Mouse (Mus musculus) ES-E14 (cell line): ENCODE data around the gene Ebi3. TPM values are rescaled to one million over a fixed set of nuclear protein-coding genes. Genes with fewer than 3 reads are reported as not detected.

ENCODE experiments used
- DNase-seq: peaks from one replicate; pipeline ENCODE4 v3.0.0-alpha.2; 2013; ENCODE audit warnings: low read depth, low spot score
- H3K27ac ChIP-seq: 2 replicates; pipeline ENCODE4 v1.5.1; 2012; ENCODE audit warnings: low read depth, mild to moderate bottlenecking, low read length, moderate library complexity, mixed read lengths; ENCODE audit not compliant: poor library complexity, insufficient read depth, severe bottlenecking
- H3K36me3 ChIP-seq: 2 replicates; pipeline ENCODE4 v1.6.1; 2012; ENCODE audit warnings: mild to moderate bottlenecking, low read length, moderate library complexity, mixed read lengths; ENCODE audit not compliant: control insufficient read depth, poor library complexity, insufficient read depth, severe bottlenecking
- H3K4me1 ChIP-seq, 2 experiments: fragments of 150-350 bp in 1 of 2; sonication (generic) in 1 of 2; 2 replicates each; pipeline ENCODE4 v1.6.1; 2012; ENCODE audit warnings: low read length in 2 of 2, mild to moderate bottlenecking in 1 of 2, mixed read lengths in 1 of 2; ENCODE audit not compliant: control insufficient read depth in 2 of 2, insufficient read depth in 2 of 2, poor library complexity in 1 of 2
- H3K4me3 ChIP-seq, 2 experiments: fragments of 150-350 bp in 1 of 2; sonication (generic) in 1 of 2; 2 replicates each; pipeline ENCODE4 v1.5.1; 2012; ENCODE audit warnings: low read length in 2 of 2, low read depth in 1 of 2, mild to moderate bottlenecking in 1 of 2, mixed read lengths in 1 of 2; ENCODE audit not compliant: insufficient read depth in 1 of 2, poor library complexity in 1 of 2, severe bottlenecking in 1 of 2
- H3K9ac ChIP-seq: 2 replicates; pipeline ENCODE4 v1.6.1; 2012; ENCODE audit warnings: low read depth, mild to moderate bottlenecking, low read length, mixed read lengths; ENCODE audit not compliant: poor library complexity, insufficient read depth, severe bottlenecking
- H3K9me3 ChIP-seq: fragments of 150-350 bp; sonication (generic); 2 replicates; pipeline ENCODE4 v1.6.1; 2012; ENCODE audit warnings: low read depth, mild to moderate bottlenecking, low read length; ENCODE audit not compliant: control insufficient read depth, insufficient read depth
- CHD2 ChIP-seq: IDR thresholded peaks from 2 replicates; pipeline ENCODE4 v1.6.1; 2014; ENCODE audit warnings: mild to moderate bottlenecking, low read depth, low read length, inconsistent platforms
- HCFC1 ChIP-seq: IDR thresholded peaks from 2 replicates; pipeline ENCODE4 v1.6.1; 2012; ENCODE audit warnings: low read length, inconsistent platforms, borderline replicate concordance; ENCODE audit not compliant: insufficient read depth
- MAFK ChIP-seq: IDR thresholded peaks from 2 replicates; pipeline ENCODE4 v1.6.1; 2014; ENCODE audit warnings: mild to moderate bottlenecking, low read depth, low read length, inconsistent platforms; ENCODE audit not compliant: insufficient read depth
- ZC3H11A ChIP-seq: IDR thresholded peaks from 2 replicates; pipeline ENCODE4 v1.6.1; 2012; ENCODE audit warnings: low read depth, mild to moderate bottlenecking, inconsistent platforms, low read length, borderline replicate concordance
- ZNF384 ChIP-seq: IDR thresholded peaks from 2 replicates; pipeline ENCODE4 v1.6.1; 2012; ENCODE audit warnings: low read depth, low read length, inconsistent platforms
- in situ Hi-C, 2 experiments: fragments of 600-800 bp; cut with MboI; formaldehyde crosslinking; loops; one replicate each; pipeline ENCODE4 v1.15.1; 2025; ENCODE audit warnings: low sequenced_read_pairs in 2 of 2, inconsistent platforms in 1 of 2; ENCODE audit not compliant: unreplicated experiment in 2 of 2
- total RNA-seq: library from RNA; depleted of rRNA; stranded (reverse); fragments of 300-350 nt; gene quantifications from 2 replicates; pipeline ENCODE4 v1.2.3, GENCODE M21; 2012; rRNA removed

The Ebi3 gene
- 0.49 and 0.74 TPM in 2 replicates for total RNA-seq

- in situ Hi-C loops: no loop called here
- H3K4me1 ChIP-seq: peaks cover 9 to 37% of the 10 kb centered on the region in 2 experiments
- H3K9ac ChIP-seq: no peak within 1 kb of the TSS
- H3K4me3 ChIP-seq: no peak within 1 kb of the TSS
- TF ChIP-seq MAFK: no peak
- no peaks in the 10 kb centered on the region for H3K36me3 ChIP-seq
- DNase-seq: no peak
- H3K27ac ChIP-seq: peak within 1 kb of the TSS; percentile 7; the same call in 1 of the 2 replicates
- no peaks in the 10 kb centered on the region for H3K9me3 ChIP-seq
Observed at GRCm38 (mm10) chr17:55952447-55953027, at the start of gene Ebi3. Ebi3 (plus strand) TSS chr17:55952640.

DNA sequence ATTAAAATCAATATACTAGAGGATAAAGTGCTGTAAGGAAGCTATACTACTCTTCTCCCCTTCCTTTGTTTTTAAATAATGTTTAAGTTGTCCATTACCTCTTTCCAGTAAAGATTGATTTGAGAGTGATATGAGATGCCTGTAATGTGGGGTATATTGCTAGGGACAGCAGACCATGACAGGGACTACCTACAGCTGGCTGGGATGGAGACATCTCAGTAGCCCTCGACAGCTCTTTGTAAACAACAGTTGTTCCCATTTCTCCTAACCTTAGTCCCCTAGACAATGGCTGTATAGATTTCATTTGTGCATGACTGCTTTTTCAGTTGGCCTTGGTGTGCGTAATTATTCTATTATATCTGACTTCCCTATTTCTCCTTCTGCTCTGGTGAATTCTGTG, 49.4 kb upstream of the Ebi3 start:
- Histone ChIP-seq H3K4me1 (no peaks in the 10 kb centered on the region), H3K36me3 (no peaks in the 10 kb centered on the region; the same call in 1 of the 2 replicates), H3K27ac (no peak overlapping the region), H3K9me3 (no peaks in the 10 kb centered on the region), H3K9ac (no peak overlapping the region), H3K4me3 (no peak overlapping the region)
- DNase-seq: no peak
- TF ChIP-seq ZC3H11A: no peak
- TF ChIP-seq CHD2: no peak
- no peak for TF ChIP-seq ZNF384
- no peak for TF ChIP-seq HCFC1
- no peak for TF ChIP-seq MAFK
- in situ Hi-C loops: no loop called here

DNA sequence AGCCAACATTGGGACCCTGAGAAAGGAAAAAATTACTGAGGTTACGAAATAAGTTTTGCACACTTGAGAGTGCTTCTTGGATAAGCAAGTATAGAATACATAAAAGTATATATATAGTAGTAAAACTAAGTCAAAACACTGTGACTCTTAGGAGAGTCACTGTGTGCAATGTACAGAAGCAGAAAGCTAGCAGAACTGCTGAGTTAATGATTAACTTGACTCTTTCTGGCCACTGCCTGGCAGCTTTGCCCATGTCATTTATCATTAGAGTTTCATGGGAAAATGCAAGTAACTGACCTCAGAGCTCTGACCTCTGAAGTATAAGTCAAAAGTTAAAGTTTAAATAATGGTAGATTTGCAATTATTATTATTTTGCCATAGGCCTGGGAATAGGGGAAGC, 48.8 kb upstream of the Ebi3 start:
- H3K4me1 ChIP-seq: no peaks in the 10 kb centered on the region
- no peaks in the 10 kb centered on the region for H3K9me3 ChIP-seq
- H3K9ac ChIP-seq: no peak overlapping the region
- in situ Hi-C loops: no loop called here
- no peaks in the 10 kb centered on the region for H3K36me3 ChIP-seq
- no peak overlapping the region for H3K4me3 ChIP-seq
- no peak for TF ChIP-seq HCFC1
- no peak for TF ChIP-seq ZNF384
- no peak for TF ChIP-seq CHD2
- H3K27ac ChIP-seq: no peak overlapping the region
- DNase-seq: no peak

DNA sequence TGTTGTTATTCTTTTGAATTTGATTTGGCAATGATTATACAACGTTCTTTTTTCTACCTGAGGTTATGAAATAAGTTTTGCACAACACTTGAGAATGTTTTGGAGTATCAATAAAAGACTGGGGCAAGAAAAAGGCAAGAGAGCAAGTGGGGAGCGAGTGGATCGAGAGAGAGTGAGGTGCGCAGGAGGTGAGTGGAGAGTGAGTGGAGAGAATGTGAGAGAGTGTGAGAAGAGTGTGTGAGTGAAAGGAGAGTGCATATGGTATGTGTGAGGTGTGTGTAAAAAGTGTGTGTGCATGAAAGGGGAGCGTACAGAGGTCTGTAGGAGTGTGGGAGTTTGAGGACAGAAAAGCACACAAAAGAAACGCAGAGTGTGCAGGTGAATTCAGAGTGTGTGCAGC, 48.3 kb upstream of the Ebi3 start:
- no peak for TF ChIP-seq CHD2
- TF ChIP-seq ZC3H11A: no peak
- no peak for TF ChIP-seq MAFK
- TF ChIP-seq HCFC1: no peak
- TF ChIP-seq ZNF384: no peak
- Histone ChIP-seq H3K27ac (no peak overlapping the region), H3K9me3 (no peaks in the 10 kb centered on the region), H3K9ac (no peak overlapping the region), H3K4me3 (no peak overlapping the region), H3K36me3 (no peaks in the 10 kb centered on the region), H3K4me1 (no peaks in the 10 kb centered on the region)
- in situ Hi-C loops: no loop called here
- DNase-seq: no peak

- TF ChIP-seq ZNF384 (no peak), CHD2 (no peak), ZC3H11A (no peak), HCFC1 (no peak)
- no peaks in the 10 kb centered on the region for H3K4me1 ChIP-seq
- DNase-seq: no peak
- no peak overlapping the region for H3K9ac ChIP-seq
- H3K4me3 ChIP-seq: no peak overlapping the region
- H3K36me3 ChIP-seq: no peaks in the 10 kb centered on the region
- H3K9me3 ChIP-seq: no peaks in the 10 kb centered on the region
- no peak overlapping the region for H3K27ac ChIP-seq
- in situ Hi-C loops: no loop called here
Observed at GRCm38 (mm10) chr17:55906669-55907068, 45.8 kb upstream of the Ebi3 start.
